Mouse (Mus musculus) 3T3-L1 (cell line): ENCODE data around the gene Ralgapb.

Source experiments
- DNase-seq: peaks from one replicate; pipeline ENCODE4 v3.0.0-alpha.2; 2015; ENCODE audit warnings: low read depth, low spot score

Gene Ralgapb

GRCm38 (mm10) chr2:158402915-158403314, 6.7 kb upstream of the Ralgapb start:
- no peak for DNase-seq

- no peak for DNase-seq
These were observed 552 bp upstream of the Ralgapb start for GRCm38 (mm10) chr2:158408997-158409594.

GRCm38 (mm10) chr2:158410022-158411014, 670 bp downstream of the Ralgapb start:
- DNase-seq = peak; percentile 47

GRCm38 (mm10) chr2:158413240-158413639, 3.6 kb downstream of the Ralgapb start:
- DNase-seq = no peak

- peak; percentile 59 for DNase-seq
These were observed 6.2 kb downstream of the Ralgapb start for GRCm38 (mm10) chr2:158415826-158416225.

GRCm38 (mm10) chr2:158418663-158419062, 9.0 kb downstream of the Ralgapb start:
- DNase-seq = no peak

- peak; percentile 6 for DNase-seq
These were observed 36.2 kb downstream of the Ralgapb start for GRCm38 (mm10) chr2:158445814-158446213.

GRCm38 (mm10) chr2:158449845-158450244, 40.2 kb downstream of the Ralgapb start:
- no peak for DNase-seq

GRCm38 (mm10) chr2:158456451-158456850, 46.8 kb downstream of the Ralgapb start:
- DNase-seq = no peak

GRCm38 (mm10) chr2:158457610-158458009, 48.0 kb downstream of the Ralgapb start:
- DNase-seq = no peak

GRCm38 (mm10) chr2:158462450-158462849, 52.8 kb downstream of the Ralgapb start:
- DNase-seq = no peak

GRCm38 (mm10) chr2:158474159-158474558, 64.5 kb downstream of the Ralgapb start:
- DNase-seq = no peak

- DNase-seq = no peak
These were observed 68.0 kb downstream of the Ralgapb start for GRCm38 (mm10) chr2:158477640-158478039.

- no peak for DNase-seq
These were observed 88.8 kb downstream of the Ralgapb start for GRCm38 (mm10) chr2:158498457-158498856.

GRCm38 (mm10) chr2:158501836-158502812, 92.5 kb downstream of the Ralgapb start, which contains the start of gene Adig:
Adig (plus strand) TSS chr2:158502612.
- no peak for DNase-seq

GRCm38 (mm10) chr2:158503226-158503625, 93.6 kb downstream of the Ralgapb start:
- DNase-seq = no peak

- no peak for DNase-seq
These were observed 94.0 kb downstream of the Ralgapb start for GRCm38 (mm10) chr2:158503671-158504070.

- no peak for DNase-seq
These were observed 96.8 kb downstream of the Ralgapb start for GRCm38 (mm10) chr2:158506475-158506874.

- DNase-seq = no peak
These were observed 97.4 kb downstream of the Ralgapb start for GRCm38 (mm10) chr2:158507046-158507445.

- peak; percentile 78 for DNase-seq
These were observed 101.0 kb downstream of the Ralgapb start for GRCm38 (mm10) chr2:158510665-158511064.

GRCm38 (mm10) chr2:158512528-158512927, 102.9 kb downstream of the Ralgapb start, which contains the start of gene Arhgap40:
Arhgap40 (plus strand) TSS chr2:158512796.
- DNase-seq = no peak
